Mouse (Mus musculus) embryonic stem cell, embryonic (primary cell): ENCODE results near the gene Cmbl.
"Not testable (repeated sequence)": the region's sequence is repeated elsewhere in the genome, so short reads cannot be mapped to it uniquely, and the experiment has no call there.

Experiments
- CTCF ChIA-PET, 4 experiments: fragments of 300-600 bp in 2 of 4; fragments of 350-600 bp in 2 of 4; sonication (Branson Sonifier 250); formaldehyde crosslinking; loops; one replicate each; lab custom pipeline; 2022; ENCODE audit warnings: inconsistent platforms in 2 of 4; lab: Charles Lee
- POLR2A ChIA-PET, 4 experiments: fragments of 300-600 bp in 2 of 4; fragments of 350-600 bp in 2 of 4; sonication (Branson Sonifier 250); formaldehyde crosslinking; loops; one replicate each; lab custom pipeline; 2022; ENCODE audit warnings: antibody characterized with exemption in 4 of 4, inconsistent platforms in 1 of 4; lab: Charles Lee

Gene Cmbl

DNA sequence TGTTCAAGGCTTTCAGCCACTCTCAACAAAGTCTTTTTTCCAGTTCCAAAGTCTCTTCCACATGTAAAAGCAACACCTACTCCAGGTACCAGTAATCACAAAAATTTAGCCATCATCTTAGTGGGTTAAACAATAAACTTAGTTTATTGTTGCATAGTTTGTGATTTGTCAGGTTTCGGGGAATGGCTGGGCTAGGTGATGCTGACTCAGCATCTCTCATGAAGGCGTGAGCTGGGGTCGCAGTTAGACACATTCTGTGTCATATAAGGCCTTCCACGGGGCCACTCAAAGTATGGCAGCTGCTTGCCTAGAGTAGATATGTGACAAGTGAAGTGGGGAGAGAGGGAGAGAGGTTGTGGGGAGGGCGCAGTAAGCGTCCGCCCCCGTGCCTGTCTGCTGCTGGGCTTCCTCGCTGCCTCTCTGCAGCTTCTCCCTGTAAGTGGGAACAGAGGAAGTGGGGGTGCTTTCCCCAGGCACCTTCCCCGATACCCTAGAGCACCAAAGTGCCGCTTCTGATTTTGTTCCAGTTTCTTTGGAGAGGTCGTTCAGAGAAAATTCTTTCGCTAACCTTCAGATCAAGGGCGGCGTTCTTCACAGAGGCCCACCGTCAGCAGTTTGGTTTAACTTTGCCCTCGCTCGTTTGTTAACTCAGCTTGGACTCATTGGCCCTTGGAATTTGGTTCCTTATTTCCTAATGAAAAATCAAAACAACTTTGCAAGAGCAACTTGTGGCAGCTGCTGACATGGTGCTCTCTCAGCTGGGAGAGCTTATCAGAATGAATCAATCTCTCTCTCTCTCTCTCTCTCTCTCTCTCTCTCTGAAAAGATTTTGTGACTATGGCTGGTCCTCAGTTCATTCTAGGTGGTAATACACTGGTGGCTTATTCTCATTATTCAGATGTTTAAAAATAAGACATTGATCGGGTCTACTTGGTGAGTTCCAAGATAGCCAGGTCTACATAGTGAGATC lies 1.3 kb upstream of the Cmbl start:
- ChIA-PET CTCF (no interaction called here), POLR2A (interaction anchor here (0.6 to 5.0 kb wide), 12 partner anchors 8 to 82 kb away, joined by 3 to 36 read pairs (median 4); partner anchors contain the start of genes Cct5 (in 1 of the 4) and Fam173b (in 1 of the 4))

GRCm38 (mm10) chr15:31565786-31566185 lies 597 bp downstream of the Cmbl start:
- CTCF ChIA-PET: no interaction called here
- POLR2A ChIA-PET: interaction anchor here in 1 of 4 experiments (0.9 to 5.0 kb wide), 4 partner anchors 9 to 36 kb away, joined by 3 to 36 read pairs (median 3); partner anchors contain the start of genes Cct5 and Fam173b

DNA sequence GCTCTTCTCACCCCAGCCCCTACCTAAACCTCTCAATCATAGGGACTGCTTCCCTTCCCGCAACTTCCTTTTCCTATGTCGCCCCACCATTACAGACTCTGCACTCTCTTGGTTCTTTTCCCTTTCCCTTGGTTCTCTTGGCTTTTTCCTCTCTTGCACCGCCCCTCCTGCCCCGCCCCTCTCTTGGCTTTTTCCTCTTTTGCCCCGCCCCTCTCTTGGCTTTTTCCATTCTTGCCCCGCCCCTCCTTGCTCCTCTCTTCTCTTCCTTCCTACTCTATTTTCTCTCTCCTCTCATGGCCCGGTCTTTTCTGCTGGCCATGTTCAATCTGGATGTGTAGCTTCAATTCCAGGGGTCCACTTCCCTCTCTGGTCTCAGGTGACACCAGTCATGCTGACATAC lies 2.2 kb downstream of the Cmbl start:
- ChIA-PET CTCF (no interaction called here), POLR2A (interaction anchor here in 3 of 4 experiments (0.6 to 2.0 kb wide), 6 partner anchors 10 to 35 kb away, joined by 3 to 8 read pairs (median 3); partner anchors contain the start of genes Cct5 (in 1 of the 3) and Fam173b (in 1 of the 3))

- CTCF ChIA-PET: no interaction called here
Measured at GRCm38 (mm10) chr15:31568581-31568996, 3.4 kb downstream of the Cmbl start.

GRCm38 (mm10) chr15:31569325-31570022 lies 4.3 kb downstream of the Cmbl start:
- POLR2A ChIA-PET: interaction anchor here in 2 of 4 experiments (0.6 to 2.1 kb wide), 6 partner anchors 15 to 127 kb away, joined by 3 to 8 read pairs (median 3); partner anchors contain the start of genes Cct5 (in 2 of the 2) and Fam173b (in 2 of the 2)
- CTCF ChIA-PET: no interaction called here

More at GRCm38 (mm10) chr15:31568581-31568996, 3.4 kb downstream of the Cmbl start:
- POLR2A ChIA-PET: interaction anchor here in 3 of 4 experiments (0.5 to 2.1 kb wide), 9 partner anchors 9 to 126 kb away, joined by 3 to 8 read pairs (median 3); partner anchors contain the start of genes Cct5 (in 3 of the 3) and Fam173b (in 3 of the 3)

GRCm38 (mm10) chr15:31570959-31571358 lies 5.8 kb downstream of the Cmbl start:
- ChIA-PET POLR2A (interaction anchor here in 2 of 4 experiments (1.0 to 1.8 kb wide), 3 partner anchors 7 to 32 kb away, joined by 4 to 6 read pairs (median 4); no protein-coding TSS in a partner anchor), CTCF (no interaction called here)

DNA sequence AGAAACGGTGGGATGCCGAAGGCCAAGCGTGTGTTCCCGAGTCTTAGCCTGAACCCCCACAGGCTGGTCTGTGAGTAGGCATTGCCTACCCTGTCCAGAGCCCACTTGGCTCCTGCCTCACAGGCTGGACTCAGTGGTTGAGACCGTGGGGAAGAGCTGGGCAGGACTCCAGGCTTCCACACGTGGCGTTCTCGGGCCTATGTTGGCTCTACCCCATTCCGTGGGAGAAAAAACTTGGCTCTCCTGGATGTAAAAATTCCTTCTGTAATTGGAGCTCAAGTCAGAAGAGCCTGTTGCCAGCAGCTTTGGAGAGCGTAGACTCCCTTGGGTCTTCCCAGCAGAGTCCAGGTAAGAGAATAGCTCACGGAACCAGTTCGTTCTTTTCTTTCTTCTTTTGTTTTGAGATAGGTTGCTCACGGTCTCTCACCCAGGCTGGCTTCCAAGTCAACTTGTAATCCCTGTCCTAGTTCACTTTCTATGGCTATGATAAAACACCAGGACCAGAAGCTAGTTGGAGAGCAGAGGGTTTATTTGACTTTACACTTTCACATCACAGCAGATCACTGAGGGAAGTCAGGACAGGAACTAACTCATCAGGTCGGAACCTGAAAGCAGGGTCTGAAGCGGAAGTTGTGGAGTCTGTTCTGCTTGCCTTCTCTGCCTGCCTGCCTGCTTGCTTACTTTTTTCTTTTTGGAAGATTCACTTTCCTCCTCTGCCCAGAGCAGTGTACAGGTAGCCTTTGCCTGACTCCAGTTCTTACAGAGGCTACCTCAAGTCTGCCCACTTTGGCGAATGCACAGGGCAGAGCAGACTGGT lies 6.9 kb downstream of the Cmbl start:
- CTCF ChIA-PET: interaction anchor here in 1 of 4 experiments (0.5 to 0.6 kb wide), 2 partner anchors 12 to 265 kb away, joined by 3 read pairs; no protein-coding TSS in a partner anchor
- POLR2A ChIA-PET: interaction anchor here in 2 of 4 experiments (1.0 to 1.8 kb wide), 4 partner anchors 9 to 31 kb away, joined by 4 to 6 read pairs (median 4); no protein-coding TSS in a partner anchor

- CTCF ChIA-PET: no interaction called here
- POLR2A ChIA-PET: interaction anchor here in 1 of 4 experiments (0.6 to 1.1 kb wide), 3 partner anchors 16 to 86 kb away, joined by 3 to 7 read pairs (median 3); partner anchors contain the start of genes Cct5 and Fam173b
Measured at GRCm38 (mm10) chr15:31573287-31573686, 8.1 kb downstream of the Cmbl start.

DNA sequence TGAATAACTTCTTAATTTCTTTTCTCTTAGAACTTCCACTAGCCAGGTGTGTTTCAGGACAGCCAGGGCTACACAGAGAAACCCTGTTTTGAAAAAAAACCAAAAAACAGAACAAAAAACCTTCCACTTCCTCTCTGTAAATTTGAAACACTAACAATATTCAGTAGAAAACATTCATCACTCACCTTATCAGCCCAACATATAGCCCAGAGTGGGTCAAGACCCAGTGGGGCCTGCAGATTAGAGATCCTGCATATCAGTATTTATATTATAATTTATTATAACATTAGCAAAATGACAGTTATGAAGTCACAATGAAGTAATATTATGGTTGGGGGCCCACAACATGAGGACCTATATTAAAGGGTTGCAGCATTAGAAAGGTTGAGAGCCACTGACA lies 8.5 kb downstream of the Cmbl start:
- CTCF ChIA-PET: no interaction called here

DNA sequence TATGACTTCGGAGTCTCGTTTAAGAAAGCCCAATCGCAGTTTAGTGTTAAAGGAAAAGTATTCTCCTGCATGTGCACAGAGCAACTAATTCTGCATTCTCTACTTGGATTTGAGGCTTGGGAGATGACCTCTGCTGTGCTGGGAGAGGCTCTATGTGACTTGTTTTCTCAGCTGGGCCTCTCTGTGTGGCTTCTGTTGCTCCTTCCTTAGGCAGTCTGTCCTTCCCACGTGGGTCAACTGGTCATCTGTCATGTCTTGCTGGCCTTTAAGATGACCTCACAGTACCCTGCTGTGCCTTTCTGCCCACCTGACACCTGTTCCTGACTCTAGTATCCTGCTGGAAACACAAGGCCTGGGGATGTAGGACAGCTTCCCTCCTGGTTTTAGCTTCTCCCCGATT lies 10.9 kb downstream of the Cmbl start:
- CTCF ChIA-PET: no interaction called here
- POLR2A ChIA-PET: interaction anchor here in 1 of 4 experiments (0.6 kb wide), 1 partner anchor 14 kb away, joined by 4 read pairs; no protein-coding TSS in a partner anchor

More for the DNA sequence above, 8.5 kb downstream of the Cmbl start:
- POLR2A ChIA-PET: interaction anchor here in 1 of 4 experiments (0.6 to 1.1 kb wide), 4 partner anchors 15 to 86 kb away, joined by 3 to 7 read pairs (median 3); partner anchors contain the start of genes Cct5 and Fam173b

GRCm38 (mm10) chr15:31581086-31581485 lies 15.9 kb downstream of the Cmbl start:
- POLR2A ChIA-PET: interaction anchor here in 1 of 4 experiments (0.6 to 2.0 kb wide), 2 partner anchors 21 to 95 kb away, joined by 3 to 10 read pairs; partner anchors contain the start of genes Cct5 and Fam173b
- CTCF ChIA-PET: not testable (repeated sequence)

DNA sequence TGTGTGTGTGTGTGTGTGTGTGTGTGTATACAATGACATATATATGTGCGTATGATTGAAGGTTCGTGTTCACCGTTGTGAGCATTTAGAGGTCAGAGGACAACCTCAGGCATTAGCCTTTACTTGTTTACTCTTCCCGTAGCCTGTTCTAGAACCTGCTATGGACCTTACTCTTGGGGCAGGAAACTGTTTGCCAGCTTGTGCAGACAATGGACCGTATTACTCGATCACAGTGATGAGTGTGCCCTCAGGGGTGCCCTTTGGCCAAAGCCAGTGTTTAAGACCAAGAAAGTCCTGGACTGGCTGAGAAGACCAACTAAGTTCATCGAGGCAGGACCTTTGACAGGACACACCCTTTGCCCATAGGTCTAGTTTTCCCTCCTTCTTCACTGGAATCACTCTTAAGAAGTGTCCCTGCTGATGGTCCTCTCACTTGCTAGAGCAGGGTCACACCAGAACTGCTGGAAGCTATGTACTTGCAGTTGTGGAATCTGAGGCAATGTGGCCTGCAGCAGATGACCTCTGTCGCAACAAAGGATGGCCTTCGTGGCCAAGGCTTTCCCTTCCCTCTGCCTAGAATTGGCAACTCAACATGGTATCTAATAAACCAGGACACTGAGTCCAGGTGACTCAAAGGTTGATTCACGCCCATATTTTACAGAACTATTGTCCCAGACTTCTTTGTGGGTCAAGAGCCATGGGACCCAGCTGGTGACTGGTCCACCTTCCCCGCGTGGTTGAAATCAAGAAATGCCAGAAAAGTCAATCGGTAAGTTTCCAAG lies 18.3 kb downstream of the Cmbl start:
- POLR2A ChIA-PET: interaction anchor here in 3 of 4 experiments (0.5 to 1.9 kb wide), 9 partner anchors 10 to 366 kb away, joined by 3 to 10 read pairs (median 4); partner anchors contain the start of genes Cct5 (in 2 of the 3) and Fam173b (in 2 of the 3)

GRCm38 (mm10) chr15:31585238-31585637 lies 20.0 kb downstream of the Cmbl start:
- CTCF ChIA-PET: interaction anchor here in 2 of 4 experiments (0.6 to 1.1 kb wide), 2 partner anchors 23 to 349 kb away, joined by 3 to 4 read pairs; no protein-coding TSS in a partner anchor
- POLR2A ChIA-PET: interaction anchor here in 2 of 4 experiments (1.0 to 1.9 kb wide), 5 partner anchors 9 to 24 kb away, joined by 3 to 10 read pairs (median 5); partner anchors contain the start of genes Cct5 (in 1 of the 2) and Fam173b (in 1 of the 2)

More for the DNA sequence above, 18.3 kb downstream of the Cmbl start:
- CTCF ChIA-PET: no interaction called here

- POLR2A ChIA-PET: interaction anchor here in 1 of 4 experiments (1.0 to 1.6 kb wide), 3 partner anchors 11 to 39 kb away, joined by 3 read pairs; partner anchors contain the start of genes Cct5 and Fam173b
- CTCF ChIA-PET: no interaction called here
Measured at GRCm38 (mm10) chr15:31586088-31586487, 20.9 kb downstream of the Cmbl start.

- ChIA-PET POLR2A (interaction anchor here in 1 of 4 experiments (1.0 to 1.6 kb wide), 3 partner anchors 10 to 39 kb away, joined by 3 read pairs; partner anchors contain the start of genes Cct5 and Fam173b), CTCF (no interaction called here)
Measured at GRCm38 (mm10) chr15:31586519-31586918, 21.3 kb downstream of the Cmbl start.

DNA sequence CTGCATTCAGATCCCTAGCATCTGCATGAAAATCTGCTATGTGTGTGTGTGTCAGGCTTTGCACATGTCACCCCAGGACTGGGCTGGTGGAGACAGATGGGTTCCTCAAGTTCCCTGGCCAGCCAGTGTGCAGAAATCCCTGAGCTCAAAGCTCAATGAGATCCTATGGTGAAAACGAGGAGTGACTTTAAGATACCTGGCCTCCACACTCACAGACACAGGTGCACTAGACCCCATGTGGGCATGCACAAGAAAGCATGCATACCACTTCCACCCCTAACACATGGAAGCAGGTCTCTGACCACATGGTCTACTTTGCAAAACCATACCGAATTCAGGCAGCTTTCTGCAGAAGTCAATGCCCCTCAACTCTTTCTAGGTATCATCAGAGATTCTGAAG lies 22.6 kb downstream of the Cmbl start:
- ChIA-PET POLR2A (interaction anchor here in 1 of 4 experiments (0.6 to 7.9 kb wide), 7 partner anchors 9 to 134 kb away, joined by 3 to 138 read pairs (median 4); partner anchors contain the start of genes Cct5, Fam173b and Ropn1l), CTCF (no interaction called here)
